Mouse (Mus musculus): ENCODE measurements around the gene Rnf217. TPM values are rescaled to one million over a fixed set of nuclear protein-coding genes. Genes with fewer than 3 reads are reported as not detected.
A peak's percentile ranks its signal among the peaks of the same experiment; 100 is the strongest.

Gene Rnf217
- polyA plus RNA-seq, 1 experiment from 2014 or later, result 0.15 TPM

DNA sequence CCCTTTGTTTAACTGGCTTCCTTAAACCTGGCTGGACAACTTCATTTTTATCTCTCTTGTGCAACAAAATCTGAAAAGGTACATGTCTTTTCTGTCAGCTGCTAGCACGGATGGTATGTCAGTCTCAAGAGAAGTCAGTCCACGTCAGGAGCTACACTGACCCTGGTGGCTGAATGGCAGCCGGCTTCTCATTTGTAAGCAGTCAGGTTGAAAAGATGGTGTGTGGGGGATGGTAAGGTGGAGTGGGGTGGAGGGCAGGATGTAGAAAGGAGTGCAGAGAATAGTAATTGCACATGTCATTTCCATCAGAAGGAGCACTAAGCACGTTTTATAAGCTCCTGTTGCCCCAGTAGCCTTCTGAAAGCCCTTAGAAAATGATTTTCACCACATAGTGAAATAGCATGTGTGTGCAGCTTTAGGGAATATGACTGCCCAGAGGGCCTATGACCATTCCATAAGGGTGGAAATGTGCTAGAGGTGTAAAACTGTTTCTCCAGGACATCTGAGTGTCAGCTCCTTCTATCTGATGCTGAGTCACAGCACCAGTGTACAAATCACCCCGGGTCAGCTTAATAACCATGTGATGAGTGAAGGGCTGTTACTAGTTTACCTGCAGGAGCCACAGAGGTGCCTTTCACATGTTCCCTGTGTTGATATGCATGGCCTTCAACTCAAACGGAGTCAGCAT lies 80.5 kb downstream of the Rnf217 start:
- no peak overlapping the region for H3K4me2 ChIP-seq (ENCODE audit: low read depth, low read length)
- H3K4me3 ChIP-seq (ENCODE audit: low read depth, low read length), result no peak overlapping the region
- no peaks in the 10 kb centered on the region for H3K36me3 ChIP-seq (ENCODE audit: control insufficient read depth, insufficient read depth)
- no peak overlapping the region for H3K27ac ChIP-seq (ENCODE audit: low read length)
- no peaks in the 10 kb centered on the region for H3K27me3 ChIP-seq (ENCODE audit: control insufficient read depth, insufficient read depth, low read depth, low read length)
- 40% methylated on average over 6 of the region's 6 CpGs for WGBS (ENCODE audit: insufficient replicate concordance)
- no peak overlapping the region for H3K9ac ChIP-seq (ENCODE audit: low read depth, low read length)
- no peaks in the 10 kb centered on the region for H3K4me1 ChIP-seq (ENCODE audit: control insufficient read depth, low read depth, low read length)
- H3K9me3 ChIP-seq (replicated peaks; ENCODE audit: control insufficient read depth, low read length), result no peaks in the 10 kb centered on the region
- ATAC-seq (ENCODE audit: low read depth), result no peak

DNA sequence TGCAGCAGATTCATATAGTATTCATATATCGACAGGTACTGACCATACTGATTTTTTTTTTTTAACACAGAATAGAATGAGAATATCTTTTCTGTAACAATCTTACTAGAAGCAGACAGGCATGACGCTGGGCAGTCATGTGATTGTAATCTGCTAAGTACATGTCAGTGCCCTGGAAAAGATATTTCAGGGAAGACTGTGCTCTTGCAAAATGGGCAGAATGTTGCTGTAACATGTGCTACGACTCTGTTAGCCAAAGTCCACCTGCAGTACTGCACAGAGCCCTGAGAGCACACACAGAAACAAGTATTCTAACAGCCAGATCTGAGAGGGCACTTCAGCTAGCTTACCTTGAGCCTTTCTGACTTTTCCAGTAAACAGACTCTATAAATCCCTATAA lies 83.3 kb downstream of the Rnf217 start:
- Histone ChIP-seq H3K4me1 (ENCODE audit: control insufficient read depth, low read depth, low read length) (no peaks in the 10 kb centered on the region), H3K36me3 (ENCODE audit: control insufficient read depth, insufficient read depth) (no peaks in the 10 kb centered on the region), H3K4me3 (ENCODE audit: low read depth, low read length) (no peak overlapping the region), H3K9me3 (replicated peaks; ENCODE audit: control insufficient read depth, low read length) (no peaks in the 10 kb centered on the region), H3K4me2 (ENCODE audit: low read depth, low read length) (no peak overlapping the region), H3K9ac (ENCODE audit: low read depth, low read length) (no peak overlapping the region), H3K27ac (ENCODE audit: low read length) (no peak overlapping the region), H3K27me3 (ENCODE audit: control insufficient read depth, insufficient read depth, low read depth, low read length) (no peaks in the 10 kb centered on the region)
- WGBS (ENCODE audit: insufficient replicate concordance), result 60% methylated on average over 3 of the region's 3 CpGs
- ATAC-seq (ENCODE audit: low read depth), result 0 out of 2 replicates have a peak, but pooled peaks have one; percentile 37

GRCm38 (mm10) chr10:31519420-31519819 lies 89.6 kb downstream of the Rnf217 start:
- H3K9ac ChIP-seq (ENCODE audit: low read depth, low read length), result no peak overlapping the region
- WGBS (ENCODE audit: insufficient replicate concordance), result 41% methylated on average over 1 of the region's 1 CpGs
- no peak overlapping the region for H3K27ac ChIP-seq (ENCODE audit: low read length)
- no peaks in the 10 kb centered on the region for H3K9me3 ChIP-seq (replicated peaks; ENCODE audit: control insufficient read depth, low read length)
- no peak overlapping the region for H3K4me3 ChIP-seq (ENCODE audit: low read depth, low read length)
- H3K27me3 ChIP-seq (ENCODE audit: control insufficient read depth, insufficient read depth, low read depth, low read length), result no peaks in the 10 kb centered on the region
- no peaks in the 10 kb centered on the region for H3K36me3 ChIP-seq (ENCODE audit: control insufficient read depth, insufficient read depth)
- no peaks in the 10 kb centered on the region for H3K4me1 ChIP-seq (ENCODE audit: control insufficient read depth, low read depth, low read length)
- no peak for ATAC-seq (ENCODE audit: low read depth)
- H3K4me2 ChIP-seq (ENCODE audit: low read depth, low read length), result no peak overlapping the region

DNA sequence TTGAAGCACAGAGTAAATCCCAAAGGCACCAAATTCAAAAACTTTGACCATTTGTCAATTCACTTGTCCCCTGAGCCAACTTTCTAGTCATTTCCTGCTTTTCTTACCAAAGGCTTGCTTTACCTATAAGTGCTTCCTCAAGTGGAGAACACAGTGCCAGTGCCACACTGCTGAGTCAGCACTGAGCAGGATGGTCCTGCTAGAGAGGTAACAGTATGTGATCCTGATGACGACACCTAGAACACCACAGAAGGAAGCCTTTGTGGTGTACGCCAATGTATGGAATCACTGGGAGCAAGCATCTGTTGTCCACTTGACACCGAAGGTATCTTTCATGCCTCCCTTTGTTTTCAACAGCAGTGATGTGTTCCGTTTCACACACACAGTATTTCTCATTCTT lies 90.8 kb downstream of the Rnf217 start:
- WGBS (ENCODE audit: insufficient replicate concordance), result 64% methylated on average over 4 of the region's 4 CpGs
- no peaks in the 10 kb centered on the region for H3K9me3 ChIP-seq (replicated peaks; ENCODE audit: control insufficient read depth, low read length)
- H3K4me1 ChIP-seq (ENCODE audit: control insufficient read depth, low read depth, low read length), result no peaks in the 10 kb centered on the region
- H3K27me3 ChIP-seq (ENCODE audit: control insufficient read depth, insufficient read depth, low read depth, low read length), result no peaks in the 10 kb centered on the region
- H3K9ac ChIP-seq (ENCODE audit: low read depth, low read length), result no peak overlapping the region
- no peak overlapping the region for H3K4me2 ChIP-seq (ENCODE audit: low read depth, low read length)
- no peak overlapping the region for H3K4me3 ChIP-seq (ENCODE audit: low read depth, low read length)
- ATAC-seq (ENCODE audit: low read depth), result no peak
- no peaks in the 10 kb centered on the region for H3K36me3 ChIP-seq (ENCODE audit: control insufficient read depth, insufficient read depth)
- no peak overlapping the region for H3K27ac ChIP-seq (ENCODE audit: low read length)

GRCm38 (mm10) chr10:31517192-31517591 lies 91.8 kb downstream of the Rnf217 start:
- H3K9ac ChIP-seq (ENCODE audit: low read depth, low read length), result no peak overlapping the region
- H3K4me2 ChIP-seq (ENCODE audit: low read depth, low read length), result no peak overlapping the region
- H3K27ac ChIP-seq (ENCODE audit: low read length), result no peak overlapping the region
- no peaks in the 10 kb centered on the region for H3K4me1 ChIP-seq (ENCODE audit: control insufficient read depth, low read depth, low read length)
- no peak overlapping the region for H3K4me3 ChIP-seq (ENCODE audit: low read depth, low read length)
- no peaks in the 10 kb centered on the region for H3K27me3 ChIP-seq (ENCODE audit: control insufficient read depth, insufficient read depth, low read depth, low read length)
- no peaks in the 10 kb centered on the region for H3K36me3 ChIP-seq (ENCODE audit: control insufficient read depth, insufficient read depth)
- WGBS (ENCODE audit: insufficient replicate concordance), result 44% methylated on average over 4 of the region's 4 CpGs
- H3K9me3 ChIP-seq (replicated peaks; ENCODE audit: control insufficient read depth, low read length), result no peaks in the 10 kb centered on the region
- ATAC-seq (ENCODE audit: low read depth), result no peak

DNA sequence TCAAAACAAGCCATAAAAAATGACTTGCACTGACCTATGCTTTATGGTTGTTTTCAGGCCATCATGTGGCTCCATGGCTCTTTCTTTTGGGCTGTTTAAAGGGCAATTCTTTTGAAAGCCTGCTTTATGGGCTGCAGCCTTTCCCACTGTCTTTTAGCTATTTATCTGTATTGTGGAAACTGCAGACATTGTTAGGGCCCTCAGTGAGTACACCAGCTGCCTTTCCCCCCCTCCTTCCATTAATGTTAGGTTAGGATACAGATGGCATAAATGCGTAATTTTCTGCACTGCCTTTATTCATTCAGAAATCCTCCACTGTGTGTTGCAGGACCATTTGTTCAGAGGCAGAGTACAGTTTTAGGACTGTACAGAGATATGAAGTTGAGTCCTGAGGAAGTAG lies 93.1 kb downstream of the Rnf217 start:
- no peaks in the 10 kb centered on the region for H3K36me3 ChIP-seq (ENCODE audit: control insufficient read depth, insufficient read depth)
- no peak overlapping the region for H3K27ac ChIP-seq (ENCODE audit: low read length)
- ATAC-seq (ENCODE audit: low read depth), result no peak
- H3K4me2 ChIP-seq (ENCODE audit: low read depth, low read length), result no peak overlapping the region
- no peaks in the 10 kb centered on the region for H3K4me1 ChIP-seq (ENCODE audit: control insufficient read depth, low read depth, low read length)
- no peaks in the 10 kb centered on the region for H3K9me3 ChIP-seq (replicated peaks; ENCODE audit: control insufficient read depth, low read length)
- no peak overlapping the region for H3K4me3 ChIP-seq (ENCODE audit: low read depth, low read length)
- H3K27me3 ChIP-seq (ENCODE audit: control insufficient read depth, insufficient read depth, low read depth, low read length), result no peaks in the 10 kb centered on the region
- H3K9ac ChIP-seq (ENCODE audit: low read depth, low read length), result no peak overlapping the region
- 77% methylated on average over 1 of the region's 1 CpGs for WGBS (ENCODE audit: insufficient replicate concordance)

DNA sequence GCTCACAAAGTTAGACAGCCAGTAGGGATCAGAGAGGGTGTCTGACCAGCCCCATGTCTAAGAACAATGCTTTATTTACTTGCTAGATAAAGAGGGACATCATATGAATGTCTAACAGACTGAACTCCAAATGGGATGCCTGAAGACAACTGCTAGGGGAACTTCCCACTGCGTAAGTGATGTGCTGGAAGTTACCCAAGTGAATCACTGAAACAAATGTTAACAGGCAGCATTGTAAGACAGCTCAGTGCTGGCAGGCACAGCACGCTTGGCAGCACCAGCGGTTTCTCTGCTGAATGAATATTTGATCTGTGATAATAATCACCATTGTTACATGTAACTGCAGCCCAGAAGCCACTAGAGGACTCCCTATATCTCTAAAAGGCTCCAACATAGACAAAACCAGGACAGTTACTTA lies 104.8 kb downstream of the Rnf217 start:
- Histone ChIP-seq H3K36me3 (ENCODE audit: control insufficient read depth, insufficient read depth) (no peaks in the 10 kb centered on the region), H3K4me2 (ENCODE audit: low read depth, low read length) (no peak overlapping the region), H3K4me1 (ENCODE audit: control insufficient read depth, low read depth, low read length) (no peaks in the 10 kb centered on the region), H3K27ac (ENCODE audit: low read length) (no peak overlapping the region), H3K4me3 (ENCODE audit: low read depth, low read length) (no peak overlapping the region), H3K9ac (ENCODE audit: low read depth, low read length) (no peak overlapping the region), H3K27me3 (ENCODE audit: control insufficient read depth, insufficient read depth, low read depth, low read length) (no peaks in the 10 kb centered on the region), H3K9me3 (replicated peaks; ENCODE audit: control insufficient read depth, low read length) (no peaks in the 10 kb centered on the region)
- 60% methylated on average over 3 of the region's 3 CpGs for WGBS (ENCODE audit: insufficient replicate concordance)
- ATAC-seq (ENCODE audit: low read depth), result no peak

DNA sequence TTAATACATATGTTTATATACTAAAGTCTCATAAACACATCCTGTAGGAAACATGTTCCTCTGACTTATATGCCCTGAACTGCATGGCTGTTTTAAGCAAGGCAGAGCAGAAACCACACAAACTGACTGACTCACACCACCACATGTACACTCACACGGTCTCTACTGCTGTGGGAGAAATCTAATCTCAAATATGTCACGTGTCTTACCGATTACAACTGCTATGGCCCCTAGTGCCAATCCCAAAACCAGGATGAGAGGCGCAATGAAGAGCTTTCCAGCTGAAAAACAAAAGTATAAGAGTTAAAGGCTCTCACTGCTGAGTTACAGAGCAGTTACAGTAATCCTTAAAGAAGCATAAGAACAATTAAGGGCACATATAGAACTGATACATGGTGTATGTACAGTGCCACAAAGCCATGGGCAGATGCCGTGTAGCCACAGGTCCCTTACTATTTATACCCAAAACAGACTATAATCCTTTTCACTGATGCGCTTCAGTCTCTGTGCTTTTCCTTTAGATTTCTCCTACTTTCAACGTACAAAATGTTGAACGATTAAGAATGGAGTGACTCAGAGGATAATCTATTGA lies 105.3 kb downstream of the Rnf217 start:
- WGBS (ENCODE audit: insufficient replicate concordance), result 66% methylated on average over 8 of the region's 8 CpGs
- H3K4me3 ChIP-seq (ENCODE audit: low read depth, low read length), result no peak overlapping the region
- no peak overlapping the region for H3K27ac ChIP-seq (ENCODE audit: low read length)
- H3K4me1 ChIP-seq (ENCODE audit: control insufficient read depth, low read depth, low read length), result no peaks in the 10 kb centered on the region
- no peaks in the 10 kb centered on the region for H3K36me3 ChIP-seq (ENCODE audit: control insufficient read depth, insufficient read depth)
- H3K4me2 ChIP-seq (ENCODE audit: low read depth, low read length), result no peak overlapping the region
- no peaks in the 10 kb centered on the region for H3K9me3 ChIP-seq (replicated peaks; ENCODE audit: control insufficient read depth, low read length)
- no peaks in the 10 kb centered on the region for H3K27me3 ChIP-seq (ENCODE audit: control insufficient read depth, insufficient read depth, low read depth, low read length)
- no peak overlapping the region for H3K9ac ChIP-seq (ENCODE audit: low read depth, low read length)
- no peak for ATAC-seq (ENCODE audit: low read depth)

DNA sequence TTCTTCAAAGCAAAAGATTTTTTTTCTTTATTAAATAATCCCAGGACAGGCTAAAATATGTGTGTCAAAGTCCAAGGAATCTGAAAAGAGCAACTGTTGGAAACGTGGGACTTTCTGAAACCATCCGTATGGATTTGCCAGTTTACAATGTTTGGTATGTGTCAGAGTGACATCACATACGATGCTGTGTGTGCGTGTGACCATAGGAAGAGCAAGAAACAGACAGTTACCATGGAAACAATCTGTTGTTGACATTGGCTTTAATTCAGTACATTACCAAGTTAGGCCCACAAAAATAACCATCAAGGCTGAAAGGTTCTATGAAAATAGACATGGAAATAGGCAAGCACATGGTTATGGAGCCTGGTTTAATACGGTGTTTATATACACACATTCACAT lies 107.3 kb downstream of the Rnf217 start:
- no peak overlapping the region for H3K9ac ChIP-seq (ENCODE audit: low read depth, low read length)
- no peaks in the 10 kb centered on the region for H3K36me3 ChIP-seq (ENCODE audit: control insufficient read depth, insufficient read depth)
- H3K27ac ChIP-seq (ENCODE audit: low read length), result no peak overlapping the region
- H3K4me3 ChIP-seq (ENCODE audit: low read depth, low read length), result no peak overlapping the region
- no peaks in the 10 kb centered on the region for H3K9me3 ChIP-seq (replicated peaks; ENCODE audit: control insufficient read depth, low read length)
- H3K4me2 ChIP-seq (ENCODE audit: low read depth, low read length), result no peak overlapping the region
- ATAC-seq (ENCODE audit: low read depth), result 0 out of 2 replicates have a peak, but pooled peaks have one; percentile 21
- 71% methylated on average over 5 of the region's 5 CpGs for WGBS (ENCODE audit: insufficient replicate concordance)
- H3K4me1 ChIP-seq (ENCODE audit: control insufficient read depth, low read depth, low read length), result no peaks in the 10 kb centered on the region
- no peaks in the 10 kb centered on the region for H3K27me3 ChIP-seq (ENCODE audit: control insufficient read depth, insufficient read depth, low read depth, low read length)

Data from liver, embryonic 16.5 days (tissue).